Mouse (Mus musculus) adrenal gland, postnatal 14 days (tissue): ENCODE results near the gene Ints7. TPM values are rescaled to one million over a fixed set of nuclear protein-coding genes. Genes with fewer than 3 reads are reported as not detected.

Experiments
- DNase-seq: peaks from one replicate; pipeline ENCODE4 v3.0.0; 2021; ENCODE audit warnings: mixed read lengths
- long read RNA-seq, 2 experiments: library from polyadenylated mRNA; stranded (forward); transcript quantifications; one replicate each; pipeline ENCODE4 v2.0.0; 2021
- total RNA-seq: library from RNA; stranded (reverse); gene quantifications from 2 replicates; pipeline ENCODE4 v1.2.3, GENCODE M21; 2021

Gene Ints7
- 28.0 and 30.1 TPM in 2 replicates for total RNA-seq
- long read RNA-seq, experiment 1, full-length matches to known transcripts: 19 of 28 reads
- long read RNA-seq, experiment 1, partial matches to known transcripts: 4 of 28 reads
- long read RNA-seq, experiment 1, other reads (novel, unspliced or antisense): 5 of 28 reads
- long read RNA-seq, experiment 2, full-length matches to known transcripts: 11 of 15 reads
- long read RNA-seq, experiment 2, partial matches to known transcripts: 3 of 15 reads
- long read RNA-seq, experiment 2, other reads (novel, unspliced or antisense): 1 of 15 reads

DNA sequence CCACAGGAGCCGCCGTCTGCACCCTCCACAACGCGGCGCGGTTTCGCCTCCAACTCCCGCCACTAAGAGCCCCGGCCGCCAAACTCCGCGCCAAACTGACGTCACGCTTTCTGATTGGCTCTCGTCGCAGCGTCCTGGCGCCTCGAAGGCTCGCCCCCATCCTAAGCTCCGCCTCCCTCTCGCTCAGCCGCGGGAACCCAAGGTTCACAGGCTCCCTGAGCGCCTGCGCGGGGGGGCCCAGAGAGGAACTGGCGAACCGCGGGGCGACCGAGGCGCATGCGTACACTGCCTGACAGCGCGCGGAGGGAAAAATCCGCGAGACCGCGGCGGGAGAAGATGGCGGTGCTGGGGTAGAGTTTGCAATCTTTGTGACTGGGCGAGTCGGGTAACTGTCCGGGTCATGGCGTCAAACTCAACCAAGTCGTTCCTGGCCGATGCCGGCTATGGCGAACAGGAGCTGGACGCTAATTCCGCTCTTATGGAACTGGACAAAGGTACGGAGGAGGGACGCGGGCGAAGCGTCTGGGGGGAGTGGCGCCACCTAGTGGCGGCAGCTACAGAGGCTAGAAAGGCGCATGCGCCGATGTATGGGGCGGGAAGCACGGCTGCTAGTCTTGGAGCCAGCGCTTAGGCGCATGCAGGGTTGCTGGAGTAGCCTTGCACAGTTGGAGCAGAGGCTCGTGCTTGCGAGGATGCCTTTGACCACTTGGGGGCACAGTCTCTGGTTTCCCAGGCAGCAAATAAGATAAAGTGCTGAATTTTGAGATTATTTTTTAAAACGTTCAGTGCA lies at the start of gene Ints7, which contains the start of gene Dtl:
TSS of gene Ints7 (plus strand) at position 179 of the 790 bp plus-strand sequence.
TSS of gene Dtl (minus strand) at position 87 of the 790 bp plus-strand sequence.
- peak; percentile 100 for DNase-seq

DNA sequence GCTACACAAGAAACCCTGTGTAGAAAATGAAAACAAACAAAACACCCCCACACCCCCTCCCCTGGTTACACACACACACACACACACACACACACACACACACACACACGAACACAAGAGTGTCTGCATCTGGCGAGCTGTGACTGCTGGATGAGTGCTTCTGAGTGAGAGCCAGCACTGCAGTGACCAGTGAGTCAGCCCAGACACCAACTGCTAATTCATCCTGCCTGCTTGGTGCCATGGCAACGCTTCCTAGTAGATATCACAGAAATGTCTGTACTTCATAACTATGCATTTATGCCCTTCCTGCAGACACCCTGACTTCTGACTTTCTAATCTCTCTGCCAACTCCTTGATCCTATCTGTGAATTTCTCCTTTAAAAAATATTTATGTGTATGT lies 48.3 kb upstream of the Ints7 start:
- peak; percentile 40 for DNase-seq

DNA sequence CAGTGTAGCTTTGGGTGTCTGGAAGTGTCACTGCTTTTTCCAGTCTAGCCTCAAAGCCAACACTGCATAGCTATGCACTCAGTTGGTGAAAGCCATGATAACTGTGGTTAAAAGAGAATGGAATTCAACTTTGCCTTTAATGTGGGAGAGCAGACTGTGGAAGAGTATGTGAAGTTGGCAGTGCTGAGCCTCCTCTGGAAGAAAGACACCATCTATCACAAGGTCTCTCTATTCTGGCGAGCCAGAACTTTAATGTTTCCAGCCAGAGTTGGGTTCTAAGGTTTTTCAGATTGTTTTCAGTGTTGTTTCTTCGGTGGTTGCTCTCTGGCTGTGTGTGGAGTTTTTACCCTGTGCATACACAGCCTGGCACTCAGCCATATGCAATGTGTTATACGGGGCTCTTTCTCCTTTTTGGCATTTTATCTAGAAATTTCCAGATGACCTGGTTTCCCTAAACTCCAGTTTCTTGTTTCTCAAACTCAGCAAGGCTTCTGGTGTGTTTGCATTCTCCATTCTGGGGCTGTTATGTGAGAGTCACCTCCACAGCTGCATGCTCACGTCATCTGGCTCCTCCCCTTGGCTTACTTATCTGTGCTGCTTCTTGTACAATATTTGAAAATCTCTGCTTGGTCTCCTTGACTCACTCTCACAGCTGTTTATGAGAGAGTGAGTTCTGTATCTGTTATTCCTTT lies 47.4 kb upstream of the Ints7 start:
- peak; percentile 50 for DNase-seq

DNA sequence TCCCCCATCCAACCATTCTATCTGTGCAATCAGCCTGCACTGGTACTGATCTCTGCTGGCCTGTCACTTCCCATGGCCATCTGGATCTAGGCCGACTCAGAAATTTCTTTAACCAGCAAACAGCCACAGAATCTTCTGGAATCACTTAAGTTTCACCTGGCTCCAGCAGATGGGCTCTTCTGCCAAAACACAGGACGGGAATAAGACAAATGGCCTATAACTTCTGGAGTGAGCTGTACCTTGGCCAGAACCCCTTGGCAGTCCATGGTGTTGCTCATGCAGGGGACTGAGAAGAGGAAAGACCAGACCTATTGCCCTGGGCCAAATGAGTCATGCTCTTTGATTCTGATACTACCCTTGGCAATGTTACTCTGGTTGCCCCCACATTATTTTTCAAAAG lies 46.0 kb upstream of the Ints7 start:
- DNase-seq: peak; percentile 53

DNA sequence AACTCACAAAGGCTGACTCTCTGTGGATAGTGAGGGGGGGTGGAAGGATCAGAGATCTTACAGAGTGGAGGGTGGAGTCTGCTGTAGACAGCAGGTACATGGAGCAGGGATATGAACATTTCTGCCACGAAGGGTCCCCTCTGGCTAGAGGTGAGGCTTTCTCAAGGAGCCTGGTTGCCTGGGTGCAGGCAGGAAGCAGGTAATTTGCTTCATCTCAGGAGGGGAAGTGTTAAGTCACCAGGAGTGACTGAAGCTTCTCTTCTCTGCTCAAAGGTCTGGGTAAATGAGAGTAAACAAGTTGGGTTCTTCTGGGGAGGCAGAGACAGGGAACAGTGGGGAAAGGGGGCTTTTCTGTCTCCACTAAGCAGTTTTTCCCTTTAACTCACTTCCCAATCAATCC lies 44.4 kb upstream of the Ints7 start:
- DNase-seq: no peak

DNA sequence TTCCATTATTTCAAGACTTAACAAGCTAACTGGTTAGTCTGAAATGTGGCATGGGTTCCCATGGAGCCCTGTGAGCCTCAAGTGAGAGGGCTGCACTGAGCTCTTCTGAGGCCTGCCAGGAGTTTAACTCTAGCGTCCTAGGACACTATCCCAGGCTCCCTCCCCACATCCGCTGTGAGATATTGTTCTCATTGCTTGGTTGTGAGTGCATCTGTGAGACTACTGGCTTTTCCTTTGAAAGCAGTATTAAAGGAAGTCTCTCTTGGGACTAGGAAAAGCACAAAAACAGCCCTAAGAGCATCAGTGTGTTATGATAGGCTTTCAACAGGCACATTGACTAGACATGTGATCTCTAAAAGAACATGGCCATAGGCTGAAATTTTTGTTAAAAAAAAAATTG lies 40.5 kb upstream of the Ints7 start:
- DNase-seq: no peak

DNA sequence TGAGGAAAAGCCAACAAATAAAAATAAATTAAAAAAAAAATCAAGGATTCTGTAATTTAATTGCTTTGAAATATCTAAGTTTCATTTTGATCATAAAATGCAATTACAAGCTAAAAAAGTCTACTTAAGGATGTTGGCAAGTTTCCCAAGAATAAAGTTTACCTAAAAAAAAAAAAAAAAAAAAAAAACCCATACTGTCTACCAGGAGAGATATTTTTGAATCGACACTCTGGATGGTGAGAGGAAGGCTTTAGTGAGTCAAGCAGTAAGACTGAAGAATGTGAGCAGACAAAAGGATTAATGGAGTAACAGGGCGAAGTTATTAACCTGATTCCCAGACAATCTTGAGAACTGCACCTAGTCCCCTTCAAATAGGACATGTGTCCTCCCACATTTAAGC lies 35.1 kb upstream of the Ints7 start:
- DNase-seq: no peak

DNA sequence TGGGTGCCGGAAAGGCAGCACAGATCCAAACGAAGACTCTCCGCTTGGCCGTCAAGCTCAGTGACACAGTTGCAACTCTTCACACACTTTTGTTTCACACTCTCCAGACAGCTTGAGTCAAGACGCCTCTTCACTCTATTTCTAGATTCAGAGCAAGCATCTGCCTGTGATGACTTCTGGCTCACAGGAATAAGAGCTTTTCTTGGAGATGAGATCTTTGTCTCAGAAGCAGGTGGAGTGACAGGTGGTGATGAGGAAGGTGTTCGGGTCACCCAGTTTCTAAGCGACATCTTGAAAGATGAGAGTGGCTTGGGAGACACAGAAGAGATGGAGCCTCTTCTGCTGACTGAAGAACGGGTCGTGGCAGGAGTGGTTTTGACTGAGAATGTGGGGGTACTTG lies 34.4 kb upstream of the Ints7 start:
- no peak for DNase-seq

DNA sequence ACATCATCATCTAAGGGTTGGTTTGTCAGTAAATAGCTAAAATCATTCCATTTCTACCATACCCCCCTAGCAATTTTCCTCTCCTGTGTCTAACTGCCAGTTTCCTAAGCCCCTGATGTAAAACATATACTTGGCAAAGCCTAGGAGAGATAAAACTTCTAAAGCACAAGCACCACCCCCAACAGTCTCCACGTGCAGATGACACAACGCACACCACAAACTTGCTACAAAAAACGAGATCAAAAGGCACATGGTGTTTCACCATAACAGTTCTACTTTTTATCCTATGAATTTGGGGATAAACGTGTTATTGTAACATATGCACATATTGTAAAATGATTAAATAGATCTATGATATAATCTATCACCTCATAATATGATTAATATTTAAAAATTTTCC lies 33.8 kb upstream of the Ints7 start:
- no peak for DNase-seq

DNA sequence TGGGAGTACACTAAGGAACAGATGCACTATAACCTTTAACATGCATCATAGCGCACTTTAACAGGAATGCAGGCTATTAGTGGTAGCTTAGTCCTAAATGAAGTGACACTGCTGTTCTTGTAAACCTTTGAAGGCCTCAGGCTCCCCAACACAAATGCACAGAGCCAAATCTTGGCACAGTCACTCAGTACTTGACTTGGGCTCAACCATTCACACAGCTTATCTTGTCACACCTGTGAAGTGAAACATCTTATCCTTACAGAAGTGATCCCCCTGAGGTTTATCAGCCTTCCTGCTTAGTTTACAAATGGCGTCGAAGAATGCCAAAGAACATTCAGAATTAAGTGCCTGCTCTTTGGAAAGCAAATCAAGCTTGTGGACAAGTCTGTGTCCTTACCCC lies 31.7 kb upstream of the Ints7 start:
- DNase-seq: no peak

DNA sequence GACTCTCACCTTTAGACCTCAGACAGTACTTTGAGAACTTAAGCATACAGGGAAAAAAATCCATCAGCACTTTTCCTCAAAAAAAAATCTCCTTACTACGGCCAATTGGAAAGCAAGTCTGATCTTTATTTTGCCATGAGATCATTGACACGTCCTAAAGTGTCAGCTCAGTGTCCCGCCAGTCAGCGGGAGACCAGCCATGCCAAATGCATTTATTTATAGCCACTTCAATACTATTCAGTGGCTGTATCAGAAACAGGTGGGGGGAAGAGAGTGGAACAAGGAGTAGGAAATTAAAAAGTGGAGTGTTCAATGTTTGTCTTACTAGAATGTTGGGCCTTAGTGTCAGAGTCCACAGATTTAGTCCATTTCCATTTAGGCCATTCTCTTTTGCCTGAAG lies 24.6 kb upstream of the Ints7 start:
- DNase-seq: no peak

DNA sequence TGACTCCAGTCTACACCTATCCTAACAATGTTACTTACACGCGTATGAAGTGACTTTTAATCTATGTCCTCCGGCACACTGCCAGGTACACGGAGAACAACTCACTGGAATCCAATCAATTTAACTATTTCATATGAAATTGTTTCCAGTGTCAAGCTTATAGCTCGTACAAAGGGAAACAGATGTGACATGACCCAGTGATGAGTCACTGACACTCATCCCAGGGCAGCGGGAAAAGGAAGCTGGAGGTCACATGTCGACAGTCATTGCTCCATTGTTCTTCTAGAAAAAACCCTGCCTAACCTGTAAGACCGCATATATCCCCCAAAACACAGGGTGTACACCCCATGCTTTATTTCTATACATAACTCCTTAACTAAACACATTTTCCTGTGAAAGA lies 18.3 kb upstream of the Ints7 start:
- DNase-seq: peak; percentile 40

DNA sequence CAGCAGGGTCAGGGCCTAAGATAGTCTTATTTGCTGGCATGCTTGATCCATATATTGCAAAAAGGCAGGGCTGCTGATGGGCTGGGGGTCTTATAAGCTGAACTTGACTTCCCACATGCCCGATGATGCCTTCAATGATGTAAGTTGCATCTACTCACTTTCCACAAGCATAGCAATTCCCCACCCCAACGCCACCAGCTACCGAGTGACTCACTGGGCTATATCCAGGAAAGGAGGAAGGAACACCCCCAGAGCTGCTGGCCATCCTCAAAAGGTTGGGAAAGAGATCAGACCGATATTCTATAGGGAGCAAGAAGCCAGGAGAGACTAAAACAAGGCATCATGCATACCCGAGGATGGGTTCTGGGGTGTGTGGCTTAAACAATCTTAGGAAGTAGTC lies 15.7 kb upstream of the Ints7 start:
- no peak for DNase-seq

DNA sequence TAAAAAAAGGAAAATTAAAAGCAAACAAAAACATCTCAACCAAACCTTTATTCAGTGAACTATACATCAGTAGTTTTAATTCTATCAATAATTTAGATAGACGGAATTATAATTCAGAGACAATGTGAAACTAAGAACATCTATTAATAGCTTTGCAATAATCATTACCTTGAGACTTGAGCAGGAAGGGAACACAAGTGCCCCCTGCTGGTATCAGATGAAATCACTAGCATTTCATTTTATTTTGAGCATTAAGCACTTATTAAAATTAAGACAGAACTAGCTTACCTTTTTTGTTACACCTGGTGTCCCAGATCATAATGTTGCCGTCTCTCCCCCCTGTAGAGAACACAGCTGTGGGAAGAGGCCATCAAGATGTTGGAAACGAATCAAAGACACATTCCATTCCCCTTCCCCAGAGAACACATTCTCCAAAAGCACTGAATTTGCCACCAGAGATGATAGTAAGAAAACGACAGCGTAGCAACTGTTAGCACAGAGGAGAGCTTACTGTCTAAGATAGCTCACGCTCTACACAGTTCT lies 12.5 kb upstream of the Ints7 start:
- peak; percentile 64 for DNase-seq

DNA sequence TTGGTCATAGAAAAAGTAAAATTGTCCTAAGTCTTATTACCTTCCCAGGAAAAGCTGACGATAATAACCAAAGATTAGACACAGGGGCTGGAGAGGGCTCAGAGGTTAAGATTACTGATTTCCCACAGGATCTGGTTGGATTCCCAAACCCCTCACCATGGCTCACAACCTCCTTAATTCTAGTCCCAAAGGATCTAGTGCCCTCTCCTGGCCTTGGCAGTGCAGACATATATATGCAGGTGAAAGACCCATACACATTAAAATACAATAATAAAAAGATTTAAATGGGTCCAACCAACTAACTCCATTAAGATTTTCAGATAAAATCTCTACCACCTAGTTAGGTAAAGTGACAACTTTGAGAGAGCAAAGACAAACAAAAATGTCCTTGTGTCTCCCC lies 7.6 kb upstream of the Ints7 start:
- DNase-seq: peak; percentile 24

DNA sequence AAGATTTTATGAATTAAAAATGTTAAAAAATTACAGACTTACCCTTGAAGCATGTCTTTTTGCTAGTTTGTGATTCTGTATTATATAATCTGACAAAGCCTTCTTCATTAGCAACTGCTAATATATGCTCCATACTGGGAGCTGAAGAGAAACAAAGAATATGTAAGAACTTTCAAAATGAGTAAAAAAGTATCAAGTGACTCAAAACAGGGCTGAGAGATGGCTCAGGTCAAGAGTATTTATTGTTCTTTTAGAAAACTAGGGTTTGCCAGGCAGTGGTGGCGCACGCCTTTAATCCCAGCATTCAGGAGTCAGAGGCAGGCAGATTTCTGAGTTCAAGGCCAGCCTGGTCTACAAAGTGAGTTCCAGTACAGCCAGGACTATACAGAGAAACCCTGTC lies 5.8 kb upstream of the Ints7 start:
- no peak for DNase-seq

DNA sequence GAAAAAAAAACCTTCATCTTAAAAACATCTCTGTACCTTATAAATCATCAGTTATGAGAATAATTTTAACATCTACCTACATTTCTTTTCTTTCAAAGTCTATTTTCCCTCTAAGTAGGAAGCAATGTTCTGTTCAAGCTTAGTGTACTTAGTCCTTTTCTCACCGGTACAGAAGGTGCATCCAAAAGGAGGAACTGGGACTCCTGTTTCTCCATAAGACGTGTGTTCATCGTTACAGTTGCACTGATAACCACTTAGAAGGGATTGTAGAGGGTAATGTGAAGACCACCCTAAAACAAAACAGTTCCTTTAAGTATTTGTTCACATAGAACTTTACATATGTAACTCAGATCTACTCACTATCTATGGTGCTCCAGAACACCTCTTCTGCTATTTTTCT lies 5.0 kb upstream of the Ints7 start:
- no peak for DNase-seq

DNA sequence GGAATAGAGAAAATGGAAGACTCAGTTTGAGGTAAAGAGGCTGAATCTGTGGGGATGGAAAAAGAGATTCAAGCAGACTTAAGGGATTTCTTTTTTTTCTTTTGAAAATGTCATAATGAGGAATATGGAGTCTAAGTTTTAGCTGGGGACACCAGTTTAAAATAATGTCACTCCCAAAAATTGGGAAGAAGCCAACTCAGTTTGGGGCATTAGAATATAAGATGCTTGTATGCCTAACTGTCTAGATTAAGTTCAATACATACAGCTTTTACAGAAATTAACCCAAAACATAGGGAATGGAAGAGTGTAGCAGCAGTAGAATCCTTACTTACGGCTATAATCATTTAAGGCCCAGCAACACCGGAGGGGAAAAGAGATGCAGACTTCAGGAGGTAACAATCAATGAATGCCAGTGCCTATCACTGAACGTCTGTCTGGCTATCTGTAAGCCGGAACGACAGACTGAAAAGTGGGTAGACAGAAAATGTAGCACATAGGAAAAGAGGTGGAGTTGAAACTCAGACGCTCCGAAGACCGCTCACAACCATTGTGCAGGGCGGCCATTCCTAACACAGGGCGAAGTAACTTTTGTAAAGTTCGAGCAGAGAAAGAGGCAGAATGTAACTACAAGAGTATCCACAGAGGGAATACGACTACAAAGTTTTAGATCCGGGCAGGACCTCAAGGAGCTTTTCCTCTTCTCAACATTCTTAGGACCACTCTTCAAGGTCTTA lies 1.4 kb upstream of the Ints7 start:
- peak; percentile 7 for DNase-seq

DNA sequence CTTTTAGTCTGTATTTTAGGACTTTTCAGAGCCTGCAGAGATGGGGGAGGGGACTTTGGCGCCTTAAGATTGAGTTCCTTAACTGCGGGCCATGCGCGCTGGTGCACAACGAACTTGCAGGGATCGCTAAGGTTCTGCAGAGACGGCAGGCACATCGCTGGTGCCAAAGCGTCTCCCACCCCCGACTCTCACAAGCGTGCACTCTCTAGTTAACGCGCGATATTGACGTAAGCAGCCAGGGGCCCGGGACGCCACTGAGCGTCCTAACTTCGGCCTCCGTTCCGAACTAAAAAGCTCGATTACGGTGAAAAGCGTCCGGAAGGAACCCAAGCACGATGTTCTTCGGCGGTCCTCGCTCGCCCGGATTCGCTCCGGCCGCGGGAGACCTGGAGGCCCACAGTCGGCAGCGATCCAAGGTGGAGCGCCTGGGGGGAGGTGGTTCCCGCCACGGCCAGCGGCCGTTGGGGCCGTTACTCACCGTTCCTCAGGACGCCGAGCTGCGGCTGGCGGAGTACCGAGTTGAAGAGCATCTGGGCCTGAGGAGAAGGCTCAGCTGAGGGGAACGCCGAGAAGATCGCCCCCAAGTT lies 472 bp upstream of the Ints7 start:
- DNase-seq: peak; percentile 78

DNA sequence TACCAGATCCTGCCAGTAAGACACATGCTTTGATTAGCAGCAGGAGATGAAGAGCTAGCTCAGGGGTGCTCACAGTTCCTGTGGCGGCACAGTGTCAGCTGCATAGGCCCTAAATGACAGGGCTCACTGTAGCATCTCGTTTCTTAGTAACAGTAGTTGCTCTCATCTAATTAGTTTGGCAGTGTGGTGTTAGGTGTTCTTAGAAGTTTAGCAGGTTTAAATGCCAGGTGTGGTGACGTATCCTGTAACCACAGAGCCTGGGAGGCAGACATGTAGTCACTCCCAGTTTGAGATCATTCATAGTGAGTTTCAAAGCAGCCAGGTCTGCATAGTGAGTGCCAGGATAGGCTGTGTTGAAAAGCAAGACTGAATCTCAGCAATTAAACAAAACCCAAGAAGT lies 4.1 kb downstream of the Ints7 start:
- DNase-seq: no peak

DNA sequence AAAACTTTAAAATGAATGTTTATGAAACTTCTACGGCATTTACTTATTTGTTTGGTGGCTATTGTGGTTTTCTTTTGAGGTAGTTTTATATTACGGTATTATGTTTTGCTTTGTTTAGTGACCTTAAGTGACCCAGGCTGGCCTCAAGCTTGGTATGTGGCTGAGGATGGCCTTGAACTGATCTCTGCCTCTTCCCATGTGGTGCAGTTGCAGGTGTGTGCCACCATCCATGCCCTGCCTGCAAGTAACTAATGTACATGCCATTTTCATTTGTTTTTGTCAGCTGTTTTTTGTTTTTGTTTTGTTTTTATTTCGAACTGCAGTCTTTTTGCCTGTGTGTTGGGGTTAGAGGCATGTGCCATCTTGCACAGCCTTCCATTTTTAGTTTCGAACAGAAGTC lies 6.2 kb downstream of the Ints7 start:
- no peak for DNase-seq

DNA sequence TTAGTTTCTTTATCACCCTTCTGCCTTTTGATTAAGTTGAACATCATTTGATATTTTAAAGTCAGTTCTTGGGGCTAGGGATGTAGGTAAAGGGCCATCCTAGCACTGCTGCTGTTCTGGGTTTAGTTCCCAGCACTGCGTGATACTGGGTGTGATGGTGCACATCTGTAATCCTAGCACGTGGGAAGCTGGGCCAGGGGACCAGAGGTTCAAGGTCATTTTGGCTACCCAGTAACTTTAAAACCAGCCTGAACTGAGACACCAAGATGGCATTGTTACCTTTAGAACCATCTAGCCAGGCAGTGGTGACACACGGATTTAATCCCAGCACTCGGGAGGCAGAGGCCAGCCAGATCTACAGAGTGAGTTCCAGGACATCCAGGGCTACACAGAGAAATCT lies 8.4 kb downstream of the Ints7 start:
- no peak for DNase-seq
